Mouse (Mus musculus) gastrocnemius, postnatal 4 days (tissue): ENCODE measurements around the gene 1700016K19Rik. TPM values are rescaled to one million over a fixed set of nuclear protein-coding genes. Genes with fewer than 3 reads are reported as not detected.

Experiments
- DNase-seq, 2 experiments: peaks; one replicate each; pipeline ENCODE4 v3.0.0; 2021 to 2022; ENCODE audit warnings: low spot score in 2 of 2, mixed read lengths in 2 of 2
- total RNA-seq, 2 experiments: library from RNA; stranded (reverse); gene quantifications; 2 replicates each; pipeline ENCODE4 v1.2.3; 2021

1700016K19Rik gene
- total RNA-seq, 2 experiments from 2014 or later: not detected

DNA sequence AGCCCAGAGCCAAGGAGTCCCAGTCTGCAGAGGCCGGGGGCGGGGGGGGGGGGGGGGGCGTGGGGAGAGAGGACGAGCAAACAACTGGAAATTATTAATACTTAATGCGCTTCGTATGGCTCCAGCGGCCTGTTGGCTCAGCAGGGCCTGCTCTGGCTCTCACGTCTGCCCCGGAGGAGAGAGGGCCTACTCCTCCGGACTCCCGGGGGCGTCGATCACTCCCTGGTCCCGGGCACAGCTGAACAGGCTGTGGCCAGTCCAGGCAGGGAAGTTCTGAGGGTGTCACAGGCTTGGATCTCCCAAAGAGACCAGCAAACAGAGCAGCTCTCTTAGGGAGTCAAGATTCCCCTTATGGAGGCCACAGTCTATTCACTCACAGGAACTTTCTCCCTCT lies 28.4 kb downstream of the 1700016K19Rik start:
- DNase-seq: peak in 1 of 2 experiments; percentile 52

DNA sequence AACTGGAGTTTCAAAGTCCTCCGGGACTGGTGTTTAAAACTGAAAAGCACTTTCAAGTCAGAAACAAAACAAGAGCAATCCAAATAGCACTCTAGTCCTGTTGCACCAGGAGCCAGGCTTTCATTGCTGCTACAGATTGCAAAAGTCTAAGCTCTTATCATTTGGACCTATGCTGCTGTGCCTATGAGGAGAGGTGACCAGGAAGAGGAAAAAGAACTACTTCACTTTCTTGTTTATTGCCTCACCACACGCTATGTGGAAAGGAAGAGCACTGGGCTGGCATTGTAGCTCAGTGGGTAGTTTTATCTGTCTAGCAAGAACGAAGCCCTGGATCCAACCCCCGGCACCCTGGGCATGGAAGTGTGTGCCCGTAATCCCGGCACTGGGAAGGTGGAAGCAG lies 33.6 kb downstream of the 1700016K19Rik start:
- DNase-seq: no peak

DNA sequence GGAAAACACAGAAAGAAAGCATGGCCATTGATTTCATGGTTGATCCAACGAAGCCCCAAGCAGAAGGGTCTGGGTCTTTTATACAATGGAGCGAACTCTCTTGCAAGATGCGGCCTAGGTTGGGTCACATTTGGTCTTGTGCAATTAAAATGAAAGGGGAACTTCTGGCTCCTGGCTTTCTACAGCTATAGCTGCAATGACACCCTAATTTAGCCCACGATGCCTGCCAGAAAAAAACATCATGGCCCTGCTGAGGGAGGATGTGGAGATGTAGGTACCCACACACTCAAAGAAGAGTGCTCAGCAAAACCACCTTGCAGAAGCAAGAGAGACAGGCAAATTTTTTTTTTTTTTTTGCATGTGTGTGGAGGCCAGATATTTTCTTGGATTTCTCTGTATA lies 34.1 kb downstream of the 1700016K19Rik start:
- DNase-seq: no peak

DNA sequence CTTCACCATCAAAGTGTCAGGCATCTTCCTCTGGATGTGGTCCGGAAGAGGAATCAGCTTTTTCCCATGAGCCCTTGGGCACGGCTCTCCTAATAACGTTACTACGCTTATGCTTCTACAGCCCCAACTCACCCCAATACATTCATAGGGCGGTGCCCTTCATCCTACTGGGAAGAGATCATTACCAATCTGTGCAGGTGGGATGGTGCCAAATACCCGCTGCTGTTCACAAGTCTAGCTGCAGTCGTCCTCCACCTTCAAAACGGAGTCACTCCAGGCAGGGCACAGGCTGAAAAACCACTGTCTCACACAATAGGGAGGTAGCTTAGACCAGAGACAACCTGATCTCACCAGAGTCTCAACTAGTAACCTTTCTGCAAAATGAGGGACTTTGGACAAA lies 35.5 kb downstream of the 1700016K19Rik start:
- DNase-seq: no peak

DNA sequence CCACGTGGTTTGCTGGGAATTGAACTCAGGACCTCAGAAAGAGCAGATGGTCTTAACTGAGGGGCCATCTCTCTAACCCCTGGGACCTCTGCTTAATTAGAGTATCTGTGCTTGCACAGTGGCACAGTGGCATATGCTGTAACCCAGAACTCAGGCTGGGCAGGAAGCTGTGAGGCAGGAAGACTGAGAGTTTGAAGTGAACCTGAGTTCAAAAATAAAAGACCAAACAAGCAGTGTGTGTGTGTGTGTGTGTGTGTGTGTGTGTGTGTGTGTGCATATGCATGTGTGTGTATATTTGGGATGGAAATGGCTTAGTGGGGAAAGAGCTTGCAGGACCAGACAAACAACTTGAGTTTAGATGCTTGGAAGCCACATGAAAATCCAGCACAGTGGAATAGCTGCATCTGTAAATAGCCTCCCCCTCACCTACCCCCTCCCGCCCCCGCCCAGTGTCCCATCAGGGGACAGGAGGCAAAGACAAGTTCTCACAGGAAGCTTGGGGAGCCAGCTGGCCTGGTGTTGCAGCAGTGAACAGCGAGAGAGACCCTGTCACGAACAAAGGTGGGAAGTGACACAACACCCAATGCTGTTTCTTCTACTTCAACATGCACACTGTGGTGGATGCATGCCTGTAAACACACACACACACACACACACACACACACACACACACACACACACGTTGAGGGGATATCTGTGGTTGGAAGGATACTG lies 38.0 kb downstream of the 1700016K19Rik start:
- DNase-seq: no peak

DNA sequence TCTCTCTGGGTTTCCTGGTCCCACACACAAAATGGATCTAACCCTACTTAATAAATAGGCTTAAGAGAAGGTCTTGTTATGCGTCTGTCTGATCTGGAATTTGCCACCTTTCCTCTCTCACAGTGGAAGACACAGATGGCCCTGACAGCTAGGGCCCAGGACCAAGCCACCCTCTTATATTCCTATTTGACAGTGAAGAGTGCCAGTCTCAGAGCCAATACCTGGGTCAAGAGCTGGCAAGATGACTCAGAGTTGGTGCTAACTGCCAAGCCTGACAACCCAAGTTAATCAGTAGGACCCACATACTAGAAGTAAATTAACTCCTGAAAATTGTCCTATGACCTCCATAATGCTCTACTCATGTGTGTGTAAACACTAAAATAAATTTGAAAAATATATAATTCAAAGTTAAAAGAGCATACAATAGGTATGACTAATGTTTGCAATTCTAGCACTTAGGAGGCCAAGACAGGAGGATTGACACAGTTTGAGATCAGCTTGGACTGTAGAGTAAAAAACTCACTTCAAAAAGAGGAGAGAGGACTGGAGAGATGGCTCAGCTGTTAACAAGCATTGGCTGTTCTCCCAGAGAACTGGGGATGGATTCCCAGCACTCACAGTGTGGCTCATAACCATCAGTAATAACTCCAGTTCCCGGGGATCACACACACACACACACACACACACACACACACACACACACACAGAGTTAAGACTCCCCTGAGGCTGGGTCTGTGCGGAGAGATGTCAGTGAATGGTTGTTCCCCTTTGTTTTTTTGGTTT lies 39.8 kb downstream of the 1700016K19Rik start:
- DNase-seq: no peak

DNA sequence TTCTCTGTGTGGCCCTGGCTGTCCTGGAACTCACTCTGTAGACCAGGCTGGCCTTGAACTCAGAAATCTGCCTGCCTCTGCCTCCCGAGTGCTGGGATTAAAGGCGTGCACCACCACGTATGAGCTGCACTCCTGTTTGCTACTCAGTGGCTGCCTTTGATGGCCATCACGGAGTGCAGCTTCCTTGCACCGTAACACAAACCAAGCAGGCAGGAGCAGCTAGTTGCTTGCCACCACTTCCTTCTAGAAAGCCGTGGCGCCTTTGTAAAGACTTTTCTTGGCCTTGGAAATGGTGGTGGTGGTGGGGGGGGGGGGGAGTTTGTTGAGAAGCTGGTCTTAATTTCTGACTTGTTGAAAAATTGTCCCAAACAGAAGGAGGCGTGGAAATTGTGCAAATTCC lies 40.4 kb downstream of the 1700016K19Rik start:
- no peak for DNase-seq

DNA sequence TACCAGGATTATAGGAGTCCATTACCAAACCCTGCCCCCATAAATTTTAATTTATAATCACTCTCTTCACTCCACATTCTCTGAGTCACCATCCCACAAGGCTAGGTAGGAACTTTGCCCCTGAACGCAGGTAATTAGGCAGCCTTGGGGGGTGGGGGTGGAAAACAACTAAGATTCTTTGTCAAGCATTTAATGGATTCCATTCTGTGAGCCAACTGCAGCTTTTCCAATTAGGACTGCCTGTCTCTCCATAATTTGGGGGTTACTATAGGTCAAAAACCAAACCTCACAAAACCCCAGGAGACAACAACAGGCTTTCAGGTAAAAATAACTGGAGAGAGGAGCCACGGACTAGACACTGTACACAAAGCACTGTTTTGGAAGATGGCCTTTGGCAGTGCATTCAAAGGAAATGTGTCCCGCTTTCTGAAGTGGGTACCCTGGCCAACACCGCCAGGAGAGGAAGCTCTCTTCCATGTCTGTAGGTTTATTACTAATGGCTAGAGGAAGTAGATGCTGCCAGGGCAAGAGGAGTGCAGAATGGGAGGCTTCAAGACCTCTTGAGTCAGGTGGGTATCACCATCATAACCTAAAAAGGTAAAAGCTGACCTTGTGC lies 41.2 kb downstream of the 1700016K19Rik start:
- no peak for DNase-seq

DNA sequence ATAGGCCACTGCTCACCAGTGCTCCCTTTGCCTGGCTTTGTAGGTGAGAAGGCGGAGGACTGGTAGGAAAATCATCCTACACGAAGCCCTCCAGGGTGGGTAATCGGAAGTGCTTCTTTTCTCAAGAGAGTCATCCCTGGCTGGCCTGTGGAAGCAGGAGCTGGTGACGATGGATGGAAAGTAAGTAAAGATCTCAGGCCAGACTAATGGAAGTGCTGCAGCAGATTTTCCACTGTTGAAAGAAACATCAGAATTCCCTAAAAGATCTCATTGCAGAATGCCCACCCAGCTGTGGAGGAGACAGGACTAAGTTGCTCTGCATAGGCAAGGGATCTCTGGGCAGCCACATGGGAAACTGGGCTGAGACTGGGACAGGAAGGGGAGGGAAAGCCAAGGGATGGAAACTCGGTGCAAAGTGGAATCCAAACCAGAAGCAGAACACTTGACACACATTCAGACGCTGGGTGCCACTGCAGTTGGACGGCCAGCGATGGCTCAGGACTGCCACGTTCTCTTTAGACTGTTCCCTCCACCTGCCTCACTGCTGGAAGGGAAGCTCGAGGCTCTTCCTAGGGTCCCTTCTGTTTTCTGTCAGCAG lies 42.4 kb downstream of the 1700016K19Rik start:
- no peak for DNase-seq

DNA sequence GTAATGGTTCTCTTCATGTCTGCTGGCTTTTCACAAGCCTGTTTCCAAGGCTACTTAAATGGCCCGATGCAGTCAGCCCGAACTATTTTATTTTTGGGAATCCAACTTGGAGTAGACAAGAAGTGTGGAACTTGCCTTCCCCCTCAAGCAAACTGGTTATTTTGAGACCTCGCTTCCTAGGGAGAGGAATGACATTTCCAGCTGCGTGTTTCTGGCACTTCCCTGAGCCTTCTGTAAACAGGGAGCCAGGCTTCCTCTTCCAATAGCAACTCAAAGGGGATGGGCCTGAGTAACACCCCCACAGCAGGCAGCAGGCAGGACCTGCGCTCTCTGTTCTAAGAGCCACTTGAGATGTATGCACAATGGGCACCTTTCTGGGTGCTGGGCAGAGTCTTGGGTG lies 43.2 kb downstream of the 1700016K19Rik start:
- no peak for DNase-seq

DNA sequence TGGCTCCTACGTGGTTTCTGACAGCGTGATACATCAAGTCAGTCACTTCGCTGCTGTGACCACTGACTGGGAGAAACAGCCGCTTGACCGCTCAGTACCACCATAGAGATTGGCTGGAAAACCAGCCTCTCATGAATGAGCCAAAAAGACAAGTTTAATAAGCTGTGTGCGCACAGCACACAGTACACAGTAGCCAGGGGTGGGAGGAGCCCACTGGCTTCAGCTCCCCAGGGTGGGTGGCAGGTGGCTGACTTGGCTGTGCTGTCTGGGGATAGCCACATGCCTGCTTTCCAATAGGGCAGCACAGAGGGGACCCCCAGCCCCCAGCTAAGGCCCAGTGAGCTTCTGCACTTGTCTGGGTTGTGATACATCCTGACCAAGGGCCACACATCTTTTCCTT lies 44.8 kb downstream of the 1700016K19Rik start:
- no peak for DNase-seq

DNA sequence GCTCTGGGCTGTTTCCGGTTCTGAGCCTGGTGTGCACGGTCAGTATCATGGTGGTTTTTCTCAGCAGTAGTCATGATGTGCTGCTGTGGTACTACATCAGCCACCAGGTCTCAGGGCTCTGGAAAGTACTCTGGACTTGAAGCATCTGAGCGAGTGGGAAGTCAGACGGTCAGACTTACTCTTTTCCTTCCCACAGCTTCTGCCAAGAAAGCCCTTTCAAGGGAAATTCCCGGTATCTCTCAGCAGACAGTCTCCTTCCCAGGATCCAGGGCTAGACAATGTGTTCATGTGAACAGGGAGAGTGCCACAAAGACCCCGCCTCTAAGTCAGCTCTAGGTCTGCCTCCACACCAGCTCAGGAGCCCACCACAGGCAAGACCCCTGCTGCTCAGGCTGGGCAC lies 45.7 kb downstream of the 1700016K19Rik start:
- DNase-seq: no peak

DNA sequence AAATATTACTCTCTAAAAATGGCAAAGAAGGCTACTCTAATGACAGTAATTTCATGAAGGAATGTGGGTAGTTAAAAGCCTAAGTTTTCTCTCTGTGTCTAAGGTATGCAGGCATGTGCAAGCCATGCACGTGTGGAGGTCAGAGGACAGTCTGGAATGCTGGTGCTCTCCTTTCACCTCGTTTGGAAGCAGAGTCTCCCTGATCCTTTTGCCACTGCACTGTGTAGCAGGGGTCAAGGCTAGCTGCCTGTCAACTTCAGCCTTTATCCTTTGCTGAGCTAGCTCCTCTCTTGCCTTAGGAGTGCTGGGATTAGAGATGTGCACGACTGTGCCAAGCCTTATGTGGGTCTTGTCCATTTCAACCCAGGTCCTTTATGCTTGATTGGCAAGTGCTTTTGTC lies 50.8 kb downstream of the 1700016K19Rik start:
- no peak for DNase-seq

DNA sequence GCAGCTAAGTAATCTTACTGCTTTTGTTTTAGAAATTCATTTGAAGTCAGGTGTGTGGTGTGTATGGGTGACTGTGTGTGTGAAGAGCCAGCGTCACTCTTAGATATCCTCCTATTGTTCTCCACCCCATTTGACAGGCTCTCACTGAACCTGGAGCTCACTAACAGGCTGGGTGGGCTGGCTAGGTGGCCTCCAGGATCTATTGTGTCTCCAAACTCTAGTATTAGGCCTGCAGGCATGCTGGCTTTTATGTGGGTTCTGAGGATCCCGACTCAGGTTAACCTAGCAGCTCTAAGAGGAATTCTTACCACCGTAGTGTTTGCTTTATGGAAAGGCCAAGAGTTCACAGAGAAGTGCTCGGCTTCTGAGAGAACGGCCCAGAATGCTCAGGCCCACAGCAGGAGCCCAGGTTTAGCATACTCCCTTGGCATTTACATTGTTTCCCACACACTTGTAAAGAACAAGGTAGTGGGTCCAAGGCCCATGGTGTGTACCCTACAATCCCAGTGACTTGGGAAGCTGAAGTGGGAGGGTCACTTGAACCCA lies 51.3 kb downstream of the 1700016K19Rik start:
- DNase-seq: no peak

DNA sequence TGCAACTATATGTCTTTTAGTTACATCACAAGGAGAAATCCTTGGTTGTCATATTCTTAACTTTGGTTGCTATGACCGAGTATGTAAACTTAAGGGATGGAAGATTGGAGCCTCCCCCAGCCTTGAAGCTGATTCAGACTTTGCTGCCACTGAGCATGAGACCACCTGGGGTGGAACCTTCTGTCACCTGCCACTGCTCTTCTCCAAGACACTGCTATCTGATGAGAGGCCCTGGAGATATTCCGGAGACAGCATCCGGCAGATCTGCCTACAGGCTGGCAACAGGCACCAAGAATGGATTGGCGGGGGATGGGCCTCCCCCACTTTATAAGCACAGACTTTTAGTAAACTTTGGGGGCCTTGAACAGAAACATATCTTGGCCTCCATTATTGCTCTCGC lies 52.8 kb downstream of the 1700016K19Rik start:
- DNase-seq: no peak

Other genes starting within 250 kb of the 1700016K19Rik start
- 1 to 10 TPM; 1.1 to 1.6 TPM for gene Doc2b, start 203.9 kb upstream of the 1700016K19Rik start, total RNA-seq
- 1 to 10 TPM; 5.4 to 7.6 TPM for gene Rph3al, start 61.5 kb upstream of the 1700016K19Rik start, total RNA-seq
- gene Rflnb, start 27.9 kb downstream of the 1700016K19Rik start, total RNA-seq: 10 to 100 TPM; 50.1 to 59.2 TPM
- gene Vps53, start 179.7 kb downstream of the 1700016K19Rik start, total RNA-seq: 10 to 100 TPM; 30.2 to 33.7 TPM
- 10 to 100 TPM in 1 of 2 experiments, 1 to 10 TPM in 1; 9.8 to 12.1 TPM for gene Fam57a, start 179.8 kb downstream of the 1700016K19Rik start, total RNA-seq
- not detected for gene Dbil5, start 217.7 kb downstream of the 1700016K19Rik start, total RNA-seq
- gene Gemin4, start 217.8 kb downstream of the 1700016K19Rik start, total RNA-seq: 1 to 10 TPM; 3.5 to 5.2 TPM
- gene Mrm3, start 243.8 kb downstream of the 1700016K19Rik start, total RNA-seq: 10 to 100 TPM; 12.9 to 14.8 TPM
- gene Glod4, start 243.8 kb downstream of the 1700016K19Rik start, total RNA-seq: 10 to 100 TPM; 51.7 to 55.4 TPM